Mouse (Mus musculus) hindbrain, postnatal 0 days (tissue): Measurements from ENCODE around the gene Trpc5. TPM values are rescaled to one million over a fixed set of nuclear protein-coding genes. Genes with fewer than 3 reads are reported as not detected.

Experiments
- ATAC-seq: fragments of 200-750 bp; cut with Nextera tagmentation; 2 replicates; pipeline ENCODE4 v1.8.0; 2017; ENCODE audit warnings: mild to moderate bottlenecking, moderate TSS enrichment, moderate library complexity
- DNase-seq: peaks from one replicate; pipeline ENCODE4 v3.0.0-alpha.2; 2015; ENCODE audit warnings: low spot score
- H3K27ac ChIP-seq: fragments of 300-500 bp; sonication (generic); 2 replicates; pipeline ENCODE4 v1.5.1; 2014; ENCODE audit warnings: mild to moderate bottlenecking
- H3K27me3 ChIP-seq: fragments of 300-500 bp; sonication (generic); 2 replicates; pipeline ENCODE4 v1.6.1; 2014; ENCODE audit warnings: low read length, mixed read lengths; ENCODE audit not compliant: insufficient read depth
- H3K36me3 ChIP-seq: fragments of 300-500 bp; sonication (generic); 2 replicates; pipeline ENCODE4 v1.6.1; 2014; ENCODE audit warnings: low read length, mixed read lengths; ENCODE audit not compliant: insufficient read depth
- H3K4me1 ChIP-seq: fragments of 300-500 bp; sonication (generic); 2 replicates; pipeline ENCODE4 v1.6.1; 2014; ENCODE audit warnings: antibody characterized with exemption, low read length, mixed read lengths; ENCODE audit not compliant: insufficient read depth
- H3K4me2 ChIP-seq: fragments of 300-500 bp; sonication (generic); 2 replicates; pipeline ENCODE4 v1.6.1; 2014; ENCODE audit warnings: low read depth, mild to moderate bottlenecking, low read length, moderate library complexity, mixed read lengths
- H3K4me3 ChIP-seq: fragments of 300-500 bp; sonication (generic); 2 replicates; pipeline ENCODE4 v1.5.1; 2014; ENCODE audit warnings: low read length
- H3K9ac ChIP-seq: fragments of 300-500 bp; sonication (generic); replicated peaks from 2 replicates; pipeline ENCODE4 v1.6.1; 2014; ENCODE audit warnings: mild to moderate bottlenecking, low read length, moderate library complexity, mixed read lengths
- H3K9me3 ChIP-seq: fragments of 300-500 bp; sonication (generic); 2 replicates; pipeline ENCODE4 v1.6.1; 2016; ENCODE audit warnings: low read length, mixed read lengths
- CTCF ChIP-seq: IDR thresholded peaks from 2 replicates; pipeline ENCODE4 v1.5.1; 2016; ENCODE audit warnings: antibody characterized with exemption, control low read depth, low read depth
- WGBS: fragments of 180-500 bp; shearing (Covaris S2); extraction: QIAGEN DNeasy Blood & Tissue Kit; methylation state at CpG from one replicate; pipeline ENCODE4 v1.1.7; 2014; 5-methylcytosine and 5-hydroxymethylcytosine counted together
- polyA plus RNA-seq: library from polyadenylated mRNA; unstranded; fragments of >200 nt; fragmentation: Nextera tagmentation; extraction: Ambion mirVana; gene quantifications from 2 replicates; pipeline ENCODE4 v1.2.1, GENCODE M21; 2015
- total RNA-seq: library from RNA; depleted of rRNA; stranded (reverse); fragments of >200 nt; gene quantifications from 2 replicates; pipeline ENCODE4 v1.2.3, GENCODE M21; 2014

The Trpc5 gene
- total and polyA plus RNA-seq, 2 experiments from 2014 or later = 3.5 to 15.0 TPM

GRCm38 (mm10) chrX:144491394-144491793 lies 196.6 kb downstream of the Trpc5 start:
- H3K4me2 ChIP-seq = no peak overlapping the region
- H3K9me3 ChIP-seq = no peaks in the 10 kb centered on the region
- no peak for TF ChIP-seq CTCF
- 68% methylated on average over 1 of the region's 1 CpGs for WGBS
- ATAC-seq (no peak), DNase-seq (no peak)
- no peaks in the 10 kb centered on the region for H3K36me3 ChIP-seq
- H3K27me3 ChIP-seq = no peaks in the 10 kb centered on the region
- H3K27ac ChIP-seq = no peak overlapping the region
- no peaks in the 10 kb centered on the region for H3K4me1 ChIP-seq
- no peak overlapping the region for H3K4me3 ChIP-seq
- no peak overlapping the region for H3K9ac ChIP-seq

GRCm38 (mm10) chrX:144464416-144464815 lies 223.6 kb downstream of the Trpc5 start:
- TF ChIP-seq CTCF = no peak
- no peak for ATAC-seq
- peak; percentile 12 for DNase-seq
- no peaks in the 10 kb centered on the region for H3K36me3 ChIP-seq
- H3K4me2 ChIP-seq = no peak overlapping the region
- 72% methylated on average over 2 of the region's 2 CpGs for WGBS
- no peaks in the 10 kb centered on the region for H3K4me1 ChIP-seq
- no peaks in the 10 kb centered on the region for H3K27me3 ChIP-seq
- no peak overlapping the region for H3K4me3 ChIP-seq
- no peak overlapping the region for H3K27ac ChIP-seq
- no peaks in the 10 kb centered on the region for H3K9me3 ChIP-seq
- no peak overlapping the region for H3K9ac ChIP-seq

- H3K36me3 ChIP-seq = no peaks in the 10 kb centered on the region
- 92% methylated on average over 5 of the region's 5 CpGs for WGBS
- no peak for DNase-seq
Observed at GRCm38 (mm10) chrX:144456281-144456680, 231.7 kb downstream of the Trpc5 start, which contains the start of gene Trpc5os. Gene Trpc5os (plus strand): TSS chrX:144456581.

GRCm38 (mm10) chrX:144423848-144424247 lies 264.1 kb downstream of the Trpc5 start:
- no peak overlapping the region for H3K4me3 ChIP-seq
- H3K27me3 ChIP-seq = no peaks in the 10 kb centered on the region
- DNase-seq (no peak), ATAC-seq (no peak)
- no peaks in the 10 kb centered on the region for H3K36me3 ChIP-seq
- no peak for TF ChIP-seq CTCF
- no peaks in the 10 kb centered on the region for H3K4me1 ChIP-seq
- no peak overlapping the region for H3K27ac ChIP-seq
- no peak overlapping the region for H3K9ac ChIP-seq
- 76% methylated on average over 3 of the region's 3 CpGs for WGBS
- H3K9me3 ChIP-seq = no peaks in the 10 kb centered on the region
- H3K4me2 ChIP-seq = no peak overlapping the region

More at GRCm38 (mm10) chrX:144456281-144456680, 231.7 kb downstream of the Trpc5 start, which contains the start of gene Trpc5os:
- no peak for ATAC-seq
- H3K4me1 ChIP-seq = no peaks in the 10 kb centered on the region
- H3K9ac ChIP-seq = no peak within 1 kb of the TSS
- no peak for TF ChIP-seq CTCF
- H3K27ac ChIP-seq = no peak within 1 kb of the TSS
- no peaks in the 10 kb centered on the region for H3K9me3 ChIP-seq
- H3K4me3 ChIP-seq = no peak within 1 kb of the TSS
- no peaks in the 10 kb centered on the region for H3K27me3 ChIP-seq
- H3K4me2 ChIP-seq = no peak within 1 kb of the TSS

- H3K4me3 ChIP-seq = no peak overlapping the region
- no peak for DNase-seq
- TF ChIP-seq CTCF = no peak
- no peak overlapping the region for H3K9ac ChIP-seq
- no peaks in the 10 kb centered on the region for H3K27me3 ChIP-seq
- no peak overlapping the region for H3K27ac ChIP-seq
- no peak overlapping the region for H3K4me2 ChIP-seq
- no peaks in the 10 kb centered on the region for H3K9me3 ChIP-seq
- 96% methylated on average over 1 of the region's 1 CpGs for WGBS
- ATAC-seq = no peak
- H3K36me3 ChIP-seq = no peaks in the 10 kb centered on the region
- no peaks in the 10 kb centered on the region for H3K4me1 ChIP-seq
Observed at GRCm38 (mm10) chrX:144421091-144421490, 266.9 kb downstream of the Trpc5 start.

GRCm38 (mm10) chrX:144420259-144420658 lies 267.7 kb downstream of the Trpc5 start:
- no peaks in the 10 kb centered on the region for H3K9me3 ChIP-seq
- no peak overlapping the region for H3K27ac ChIP-seq
- DNase-seq (no peak), ATAC-seq (no peak)
- no peaks in the 10 kb centered on the region for H3K36me3 ChIP-seq
- H3K27me3 ChIP-seq = no peaks in the 10 kb centered on the region
- H3K4me2 ChIP-seq = no peak overlapping the region
- no peak for TF ChIP-seq CTCF
- WGBS = 40% methylated on average over 1 of the region's 1 CpGs
- H3K9ac ChIP-seq = no peak overlapping the region
- no peaks in the 10 kb centered on the region for H3K4me1 ChIP-seq
- H3K4me3 ChIP-seq = no peak overlapping the region

- 78% methylated on average over 5 of the region's 5 CpGs for WGBS
- TF ChIP-seq CTCF = no peak
- ATAC-seq = no peak
- Histone ChIP-seq H3K4me3 (no peak overlapping the region), H3K9ac (no peak overlapping the region), H3K27me3 (no peaks in the 10 kb centered on the region), H3K36me3 (no peaks in the 10 kb centered on the region), H3K27ac (no peak overlapping the region), H3K4me1 (no peaks in the 10 kb centered on the region), H3K4me2 (no peak overlapping the region), H3K9me3 (no peaks in the 10 kb centered on the region)
- DNase-seq = no peak
Observed at GRCm38 (mm10) chrX:144408036-144408435, 279.9 kb downstream of the Trpc5 start.
